Mouse (Mus musculus) Patski (cell line): Measurements from ENCODE around the gene E430018J23Rik. TPM values are rescaled to one million over a fixed set of nuclear protein-coding genes. Genes with fewer than 3 reads are reported as not detected.
A peak's percentile ranks its signal among the peaks of the same experiment; 100 is the strongest.
"Not testable (repeated sequence)": the region's sequence is repeated elsewhere in the genome, so short reads cannot be mapped to it uniquely, and the experiment has no call there.

Experiments
- ATAC-seq: fragments of 100-300 bp; one replicate; pipeline ENCODE4 v1.8.0; 2021
- CTCF ChIA-PET: fragments of 350-600 bp; sonication (Branson Sonifier 250); formaldehyde crosslinking; loops from one replicate; lab custom pipeline; 2022; ENCODE audit warnings: inconsistent platforms; lab: Charles Lee
- POLR2A ChIA-PET: fragments of 350-600 bp; sonication (Branson Sonifier 250); formaldehyde crosslinking; loops from one replicate; lab custom pipeline; 2022; ENCODE audit warnings: antibody characterized with exemption, inconsistent platforms; lab: Charles Lee
- DNase-seq: peaks from one replicate; pipeline ENCODE4 v3.0.0-alpha.2; 2011; ENCODE audit warnings: low read depth, low spot score
- H3K27me3 ChIP-seq: fragments of 371-371 bp; one replicate; pipeline ENCODE4 v1.5.1; 2021
- CTCF ChIP-seq: fragments of 100-300 bp; IDR thresholded peaks from one replicate; pipeline ENCODE4 v1.5.1; 2021
- in situ Hi-C: fragments of 300-500 bp; cut with MboI; formaldehyde crosslinking; loops from 3 replicates; pipeline ENCODE4 v1.11.1; 2018; ENCODE audit warnings: low pct_unique_long_range_greater_than_20kb, mixed read lengths
- polyA plus RNA-seq: library from polyadenylated mRNA; unstranded; gene quantifications from one replicate; pipeline ENCODE4 v1.2.3, GENCODE M21; 2021

Gene E430018J23Rik
- polyA plus RNA-seq, 1 experiment from 2014 or later: 10.0 TPM

- ChIA-PET CTCF (no interaction called here), POLR2A (no interaction called here)
- no peaks in the 10 kb centered on the region for H3K27me3 ChIP-seq
- in situ Hi-C loops: no loop called here
- no peak for DNase-seq
- no peak for TF ChIP-seq CTCF
- no peak for ATAC-seq
These were observed 15.0 kb downstream of the E430018J23Rik start for GRCm38 (mm10) chr7:127378310-127378921.

- POLR2A ChIA-PET: interaction anchor here (0.6 to 0.9 kb wide), 2 partner anchors 18 to 194 kb away, joined by 3 read pairs; partner anchors contain the start of gene E430018J23Rik
- TF ChIP-seq CTCF: peak; percentile 54
- ATAC-seq, H3K27me3 ChIP-seq, in situ Hi-C loops, CTCF ChIA-PET: not testable (repeated sequence)
- DNase-seq: peak; percentile 31
These were observed 17.9 kb downstream of the E430018J23Rik start, which contains the start of gene Zfp747 for GRCm38 (mm10) chr7:127375271-127376245. Gene Zfp747, minus strand, starts transcription at chr7:127376050.

DNA sequence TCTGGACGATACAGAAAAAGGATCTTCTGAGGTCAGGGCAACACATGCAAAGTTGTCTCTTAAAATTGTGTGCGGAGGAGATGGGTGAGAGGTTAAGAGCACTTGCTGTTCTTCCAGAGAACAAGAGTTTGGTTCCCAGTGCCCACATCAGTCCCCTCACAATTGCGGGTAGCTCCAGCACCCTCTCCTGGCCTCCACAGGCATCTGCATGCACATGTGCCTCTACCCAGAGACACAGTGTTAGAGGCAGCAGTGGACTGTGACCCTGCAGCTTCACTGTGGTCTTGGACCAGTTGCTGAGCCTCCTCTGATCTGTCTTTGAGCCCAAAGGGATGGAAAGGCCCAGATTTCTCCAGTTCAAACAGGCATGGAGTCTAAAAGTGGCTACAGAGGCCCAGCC, 21.6 kb downstream of the E430018J23Rik start:
- in situ Hi-C loops, POLR2A ChIA-PET, ATAC-seq, CTCF ChIA-PET, H3K27me3 ChIP-seq, DNase-seq: not testable (repeated sequence)

- no peak for DNase-seq
- no peaks in the 10 kb centered on the region for H3K27me3 ChIP-seq
- in situ Hi-C loops: no loop called here
- ChIA-PET CTCF (no interaction called here), POLR2A (no interaction called here)
- no peak for TF ChIP-seq CTCF
- ATAC-seq: no peak
These were observed 22.2 kb downstream of the E430018J23Rik start for GRCm38 (mm10) chr7:127371213-127371612.

- ATAC-seq: peak; percentile 83
- in situ Hi-C loops: no loop called here
- CTCF ChIA-PET: no interaction called here
These were observed 27.2 kb downstream of the E430018J23Rik start for GRCm38 (mm10) chr7:127366249-127366648.

GRCm38 (mm10) chr7:127364166-127364565, 29.3 kb downstream of the E430018J23Rik start:
- DNase-seq (no peak), ATAC-seq (no peak)
- POLR2A ChIA-PET: no interaction called here
- in situ Hi-C loops: loop anchor here (5.0 kb wide), 1 partner anchor 103 kb away; no protein-coding TSS in a partner anchor
- no peaks in the 10 kb centered on the region for H3K27me3 ChIP-seq
- TF ChIP-seq CTCF: no peak
- CTCF ChIA-PET: no interaction called here

More at GRCm38 (mm10) chr7:127366249-127366648, 27.2 kb downstream of the E430018J23Rik start:
- H3K27me3 ChIP-seq: no peaks in the 10 kb centered on the region
- DNase-seq: no peak
- no peak for TF ChIP-seq CTCF
- POLR2A ChIA-PET: no interaction called here

- ATAC-seq (no peak), DNase-seq (no peak)
- ChIA-PET POLR2A (no interaction called here), CTCF (no interaction called here)
- in situ Hi-C loops: loop anchor here (5.0 kb wide), 1 partner anchor 104 kb away; no protein-coding TSS in a partner anchor
- H3K27me3 ChIP-seq: no peaks in the 10 kb centered on the region
- no peak for TF ChIP-seq CTCF
These were observed 29.9 kb downstream of the E430018J23Rik start for GRCm38 (mm10) chr7:127363475-127363921.

DNA sequence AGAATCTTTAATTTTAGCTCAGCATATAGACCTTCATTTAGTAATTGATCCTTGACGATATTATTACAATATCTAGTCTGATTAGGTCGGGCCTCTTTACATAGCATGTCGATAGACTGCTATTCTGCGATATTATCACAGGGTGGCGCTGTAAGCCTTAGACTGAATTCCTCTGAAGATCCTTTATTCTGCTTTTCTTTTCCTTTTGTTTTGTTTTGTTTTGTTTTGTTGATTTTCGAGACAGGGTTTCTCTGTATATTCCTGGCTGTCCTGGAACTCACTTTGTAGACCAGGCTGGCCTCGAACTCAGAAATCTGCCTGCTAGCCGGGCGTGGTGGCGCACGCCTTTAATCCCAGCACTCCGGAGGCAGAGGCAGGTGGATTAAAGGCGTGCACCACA, 31.0 kb downstream of the E430018J23Rik start:
- in situ Hi-C loops: loop anchor here (5.0 kb wide), 1 partner anchor 105 kb away; no protein-coding TSS in a partner anchor
- H3K27me3 ChIP-seq, DNase-seq, POLR2A ChIA-PET, ATAC-seq: not testable (repeated sequence)
- peak; percentile 71 for TF ChIP-seq CTCF
- CTCF ChIA-PET: interaction anchor here (0.6 to 1.1 kb wide), 3 partner anchors 25 to 133 kb away, joined by 3 read pairs; no protein-coding TSS in a partner anchor

GRCm38 (mm10) chr7:127361449-127361848, 32.0 kb downstream of the E430018J23Rik start:
- DNase-seq (no peak), ATAC-seq (no peak)
- ChIA-PET POLR2A (interaction anchor here (0.6 to 0.7 kb wide), 2 partner anchors 123 to 237 kb away, joined by 3 to 4 read pairs; no protein-coding TSS in a partner anchor), CTCF (interaction anchor here (0.8 to 1.2 kb wide), 3 partner anchors 24 to 118 kb away, joined by 3 read pairs; no protein-coding TSS in a partner anchor)
- peaks cover 11% of the 10 kb centered on the region for H3K27me3 ChIP-seq
- no peak for TF ChIP-seq CTCF
- in situ Hi-C loops: loop anchor here (5.0 kb wide), 1 partner anchor 106 kb away; no protein-coding TSS in a partner anchor

- ChIA-PET POLR2A (no interaction called here), CTCF (no interaction called here)
- no peak for DNase-seq
- no peak for ATAC-seq
- in situ Hi-C loops: loop anchor here (5.0 kb wide), 1 partner anchor 107 kb away; no protein-coding TSS in a partner anchor
- peaks cover 18% of the 10 kb centered on the region for H3K27me3 ChIP-seq
- TF ChIP-seq CTCF: no peak
These were observed 33.2 kb downstream of the E430018J23Rik start for GRCm38 (mm10) chr7:127360265-127360664.
